Mouse (Mus musculus): ENCODE results near the gene Aldh3b1.
"Not testable (repeated sequence)": the region's sequence is repeated elsewhere in the genome, so short reads cannot be mapped to it uniquely, and the experiment has no call there.

Aldh3b1 gene

GRCm38 (mm10) chr19:3929211-3929941 is at the start of gene Aldh3b1:
TSS of gene Aldh3b1 (minus strand) at chr19:3929808.
- peak; percentile 93 for DNase-seq (ENCODE audit: low read depth)

GRCm38 (mm10) chr19:3975866-3976265 is 46.3 kb upstream of the Aldh3b1 start:
- DNase-seq (ENCODE audit: low read depth): no peak

GRCm38 (mm10) chr19:3974608-3975007 is 45.0 kb upstream of the Aldh3b1 start:
- DNase-seq (ENCODE audit: low read depth): not testable (repeated sequence)

GRCm38 (mm10) chr19:3972229-3972628 is 42.6 kb upstream of the Aldh3b1 start, which contains the start of gene Aldh3b2:
TSS of gene Aldh3b2 (plus strand) at chr19:3972328.
- no peak for DNase-seq (ENCODE audit: low read depth)

- peak; percentile 49 for DNase-seq (ENCODE audit: low read depth)
These were observed 37.6 kb upstream of the Aldh3b1 start for GRCm38 (mm10) chr19:3967258-3967657.

- DNase-seq (ENCODE audit: low read depth): no peak
These were observed 36.9 kb upstream of the Aldh3b1 start for GRCm38 (mm10) chr19:3966330-3967075.

- peak; percentile 63 for DNase-seq (ENCODE audit: low read depth)
These were observed 34.4 kb upstream of the Aldh3b1 start for GRCm38 (mm10) chr19:3964030-3964429.

GRCm38 (mm10) chr19:3962469-3962868 is 32.9 kb upstream of the Aldh3b1 start:
- DNase-seq (ENCODE audit: low read depth): peak; percentile 57

GRCm38 (mm10) chr19:3961805-3962204 is 32.2 kb upstream of the Aldh3b1 start:
- not testable (repeated sequence) for DNase-seq (ENCODE audit: low read depth)

- DNase-seq (ENCODE audit: low read depth): no peak
These were observed 30.6 kb upstream of the Aldh3b1 start for GRCm38 (mm10) chr19:3960211-3960610.

GRCm38 (mm10) chr19:3959030-3959429 is 29.4 kb upstream of the Aldh3b1 start:
- DNase-seq (ENCODE audit: low read depth): no peak

GRCm38 (mm10) chr19:3958470-3958869 is 28.9 kb upstream of the Aldh3b1 start, which contains the start of gene Aldh3b3:
TSS of gene Aldh3b3 (plus strand) at chr19:3958645.
- no peak for DNase-seq (ENCODE audit: low read depth)

GRCm38 (mm10) chr19:3957296-3958036 is 27.9 kb upstream of the Aldh3b1 start:
- DNase-seq (ENCODE audit: low read depth): not testable (repeated sequence)

GRCm38 (mm10) chr19:3955804-3956203 is 26.2 kb upstream of the Aldh3b1 start:
- no peak for DNase-seq (ENCODE audit: low read depth)

GRCm38 (mm10) chr19:3955033-3955432 is 25.4 kb upstream of the Aldh3b1 start:
- no peak for DNase-seq (ENCODE audit: low read depth)

- no peak for DNase-seq (ENCODE audit: low read depth)
These were observed 22.5 kb upstream of the Aldh3b1 start for GRCm38 (mm10) chr19:3952099-3952498.

GRCm38 (mm10) chr19:3951461-3951860 is 21.9 kb upstream of the Aldh3b1 start:
- DNase-seq (ENCODE audit: low read depth): no peak

- no peak for DNase-seq (ENCODE audit: low read depth)
These were observed 20.7 kb upstream of the Aldh3b1 start for GRCm38 (mm10) chr19:3950331-3950730.

- no peak for DNase-seq (ENCODE audit: low read depth)
These were observed 18.9 kb upstream of the Aldh3b1 start for GRCm38 (mm10) chr19:3948546-3948945.

GRCm38 (mm10) chr19:3947813-3948212 is 18.2 kb upstream of the Aldh3b1 start:
- no peak for DNase-seq (ENCODE audit: low read depth)

- peak; percentile 63 for DNase-seq (ENCODE audit: low read depth)
These were observed 17.1 kb upstream of the Aldh3b1 start for GRCm38 (mm10) chr19:3946715-3947114.

- DNase-seq (ENCODE audit: low read depth): peak; percentile 55
These were observed 16.4 kb upstream of the Aldh3b1 start for GRCm38 (mm10) chr19:3945872-3946564.

Data from 416B (cell line).